Mouse (Mus musculus) C2C12 (cell line): ENCODE measurements around the gene 4933428G20Rik.

Experiments
- CEBPB ChIP-seq: IDR thresholded peaks from one replicate; pipeline ENCODE4 v1.6.1; 2011; ENCODE audit warnings: low read depth, mild to moderate bottlenecking, control low read depth, moderate library complexity
- CTCF ChIP-seq: IDR thresholded peaks from one replicate; pipeline ENCODE4 v1.5.1; 2011; ENCODE audit not compliant: control insufficient read depth, insufficient read depth, insufficient read length
- FOSL1 ChIP-seq: IDR thresholded peaks from one replicate; pipeline ENCODE4 v1.8.0; 2011; ENCODE audit warnings: mild to moderate bottlenecking, low read length; ENCODE audit not compliant: poor library complexity, insufficient read depth, severe bottlenecking
- MAX ChIP-seq: IDR thresholded peaks from one replicate; pipeline ENCODE4 v1.6.1; 2011; ENCODE audit warnings: mild to moderate bottlenecking, control low read depth
- MYOG ChIP-seq: IDR thresholded peaks from one replicate; pipeline ENCODE4 v1.6.1; 2011; ENCODE audit not compliant: control insufficient read depth, insufficient read length; ENCODE audit errors: extremely low read depth

DNA sequence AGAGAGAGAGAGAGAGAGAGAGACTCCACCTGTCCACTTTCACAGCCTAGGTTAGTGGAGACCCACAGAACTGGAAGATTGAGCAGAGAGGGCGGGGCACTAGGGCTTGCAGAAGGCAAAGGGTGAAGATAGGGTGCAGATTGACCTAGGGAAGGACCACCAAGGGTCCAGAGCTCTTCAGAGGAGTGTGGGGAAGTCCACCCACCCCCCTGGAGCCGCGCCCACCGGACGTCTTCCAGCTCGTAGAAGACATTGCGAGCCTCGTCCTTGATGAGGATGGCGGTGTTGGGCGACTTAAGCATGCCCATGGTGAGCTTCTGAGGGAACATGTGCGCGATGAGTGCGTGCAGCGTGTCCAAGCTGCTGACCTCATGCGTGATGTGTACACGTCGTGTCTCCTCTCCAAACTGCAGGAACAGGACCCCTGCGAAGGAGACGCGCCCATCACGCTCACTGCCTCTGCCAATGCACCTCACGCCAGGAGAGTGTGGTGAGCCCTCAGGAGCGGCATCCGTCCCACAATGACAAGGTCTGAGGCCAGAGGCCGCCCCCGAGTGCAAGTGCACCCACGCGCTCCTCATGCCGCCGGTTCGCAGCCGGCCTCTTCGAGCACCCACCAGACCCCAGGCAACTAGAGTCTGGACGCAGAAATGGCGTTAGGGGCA is 36.1 kb upstream of the 4933428G20Rik start:
- TF ChIP-seq MAX (no peak), CTCF (no peak), MYOG (no peak), FOSL1 (no peak), CEBPB (no peak)
